In genomic region chr17:8639703-8640380, GRCm38 (mm10) we compare ENCODE assay signal across 11 mouse cellular contexts.
DNase-seq lines count a peak whose midpoint lies in the region; TF ChIP-seq lines count a peak whose summit lies in the region.
"Had no signal": no experiment of that assay in that cellular context is flagged by ENCODE, and none has a peak within 500 bp of the region (broad histone marks: within the 10 kb centered on the region; RNA-seq: fewer than 3 reads in every experiment).

No protein-coding gene starts in this region.

- WGBS in cerebellum, adult 2 months = 80% methylated on average over 12 of the region's 12 CpGs
- WGBS in hindbrain, embryonic 10.5 days = 81% methylated on average over 12 of the region's 12 CpGs

- no peaks in the 10 kb centered on the region for H3K36me3 ChIP-seq in hindbrain, embryonic 10.5 days

- no peak overlapping the region for H3K4me3 ChIP-seq in cerebellum, adult 2 months (replicated peaks; ENCODE audit: insufficient read depth, low read depth, low read length)
- no peak overlapping the region for H3K4me3 ChIP-seq in left cerebral cortex, adult 2 months
- no peak overlapping the region for H3K4me3 ChIP-seq in cortical plate, adult 2 months (ENCODE audit: insufficient read depth, low read length)
- no peak overlapping the region for H3K4me3 ChIP-seq in hindbrain, embryonic 10.5 days
- H3K4me3 ChIP-seq: erythroblast, embryonic 14.5 days had no signal

- peak in 1 of 2 experiments; percentile 29 for DNase-seq in cerebellum, adult 2 months
- no peak for DNase-seq in cerebellum, adult 9-10 months
- DNase-seq in left cerebral cortex, adult 2 months (ENCODE audit: extremely low spot score in 1 of 2, low spot score in 2 of 2) = no peak
- no peak for DNase-seq in left cerebral cortex, postnatal 36 days (ENCODE audit: low spot score in 2 of 2)
- peak; percentile 15 for DNase-seq in A20 (ENCODE audit: low read depth, low spot score)
- DNase-seq in heart, adult 8-10 months (ENCODE audit: low spot score) = no peak
- DNase-seq in hindbrain, embryonic 10.5 days (ENCODE audit: low spot score) = no peak
- DNase-seq: adrenal gland, postnatal 14 days had no signal

- no peak for TF ChIP-seq POLR2A in cerebellum, adult 2 months (IDR thresholded peaks at IDR 0.05; ENCODE audit: borderline replicate concordance, insufficient read depth, low read length)
- TF ChIP-seq POLR2A in cortical plate, adult 2 months (IDR thresholded peaks at IDR 0.05; ENCODE audit: extremely low read depth, insufficient read depth, low read length) = no peak

- intact Hi-C loops in left cerebral cortex, adult 2 months (cut with DNase I) = loop anchor here (5.0 kb wide), 2 partner anchors 92 to 167 kb away; no protein-coding TSS in a partner anchor
- intact Hi-C loops in left cerebral cortex, postnatal 36 days (cut with DNase I) = no loop called here

- no peaks in the 10 kb centered on the region for H3K27me3 ChIP-seq in cerebellum, adult 2 months (ENCODE audit: control insufficient read depth, insufficient read depth, low read length)
- H3K27me3 ChIP-seq in hindbrain, embryonic 10.5 days (ENCODE audit: insufficient read depth, poor library complexity, severe bottlenecking) = peaks cover 2% of the 10 kb centered on the region; the same call in 1 of the 2 replicates

- peaks cover 18% of the 10 kb centered on the region for H3K4me1 ChIP-seq in cerebellum, adult 2 months (ENCODE audit: control insufficient read depth, insufficient read depth, low read length)
- no peaks in the 10 kb centered on the region; the same call in 1 of the 2 replicates for H3K4me1 ChIP-seq in cortical plate, adult 2 months (ENCODE audit: control insufficient read depth, insufficient read depth, low read length)
- H3K4me1 ChIP-seq in hindbrain, embryonic 10.5 days (replicated peaks) = peaks cover 3% of the 10 kb centered on the region

- no peaks in the 10 kb centered on the region for H3K9me3 ChIP-seq in hindbrain, embryonic 10.5 days

- peak; percentile 27; the same call in 1 of the 2 replicates for TF ChIP-seq CTCF in cerebellum, adult 2 months (IDR thresholded peaks at IDR 0.05; ENCODE audit: borderline replicate concordance, insufficient read depth, low read depth, low read length)
- TF ChIP-seq CTCF in left cerebral cortex, adult 2 months (IDR thresholded peaks at IDR 0.05) = peak; percentile 34
- TF ChIP-seq CTCF in cortical plate, adult 2 months (IDR thresholded peaks at IDR 0.05; ENCODE audit: extremely low read depth, insufficient read depth, low read length) = 0 out of 2 replicates have a peak, but pooled peaks have one; percentile 11

- H3K27ac ChIP-seq in cerebellum, adult 2 months (ENCODE audit: insufficient read depth, low read length) = no peak overlapping the region
- no peak overlapping the region for H3K27ac ChIP-seq in left cerebral cortex, adult 2 months
- H3K27ac ChIP-seq in cortical plate, adult 2 months (ENCODE audit: insufficient read depth, low read length) = no peak overlapping the region
- no peak overlapping the region for H3K27ac ChIP-seq in hindbrain, embryonic 10.5 days
- H3K27ac ChIP-seq: liver, embryonic 14.5 days had no signal
